Comparison of ENCODE assay signal across 8 mouse cellular contexts in the genomic region with DNA sequence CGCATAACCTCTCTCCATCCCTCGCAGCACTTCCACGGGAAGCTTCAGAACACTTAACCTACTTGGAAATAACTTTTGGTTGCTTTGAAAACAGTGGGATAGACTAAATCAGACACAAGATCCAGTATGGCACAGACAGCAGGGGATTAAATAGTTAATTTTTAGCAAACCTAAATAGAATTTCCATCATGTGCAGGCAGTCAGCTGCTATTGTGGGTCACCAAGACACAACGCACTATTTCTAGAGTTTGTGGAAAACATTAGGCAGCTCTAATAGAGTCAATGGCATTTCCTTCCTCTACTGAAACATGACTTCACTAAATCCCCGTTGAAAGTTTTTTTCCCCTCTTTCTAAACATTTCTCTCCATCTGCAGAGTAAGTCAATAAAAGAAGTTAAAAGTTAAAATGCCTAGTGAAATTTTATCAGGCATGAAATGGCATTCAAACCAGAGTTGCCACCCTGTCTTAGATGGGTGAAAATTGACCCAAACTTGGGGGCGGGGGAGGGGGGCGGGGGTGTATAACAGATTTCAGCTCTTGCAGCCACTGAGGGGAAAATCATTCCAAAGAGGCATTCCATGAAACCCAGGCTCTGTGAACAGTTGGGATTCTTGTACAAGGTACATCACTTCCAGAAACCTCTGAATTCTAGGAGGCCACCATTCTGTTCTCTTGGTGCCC.
A peak's percentile ranks its signal among the peaks of the same experiment; 100 is the strongest.
DNase-seq lines count a peak whose midpoint lies in the region; ATAC-seq and TF ChIP-seq lines count a peak whose summit lies in the region.
"Not testable (repeated sequence)": the region's sequence is repeated elsewhere in the genome, so short reads cannot be mapped to it uniquely, and the experiment has no call there.

No protein-coding gene starts in this region.

- H3K27me3 ChIP-seq in Patski; embryonic facial prominence, embryonic 15.5 days; heart, embryonic 14.5 days (ENCODE audit: control insufficient read depth, insufficient read depth, low read length); liver, embryonic 13.5 days; megakaryocyte, embryonic 14.5 days (replicated peaks); stomach, postnatal 0 days (ENCODE audit: control insufficient read depth, insufficient read depth, low read length): not testable (repeated sequence)

- CTCF ChIA-PET in Patski (lab: Charles Lee), result interaction anchor here (1.1 kb wide), 1 partner anchor 14 kb away, joined by 4 read pairs; no protein-coding TSS in a partner anchor

- in situ Hi-C loops in Patski (cut with MboI; ENCODE audit: low pct_unique_long_range_greater_than_20kb), result not testable (repeated sequence)

- peak; percentile 85 for ATAC-seq in Patski
- not testable (repeated sequence) for ATAC-seq in embryonic facial prominence, embryonic 15.5 days (ENCODE audit: insufficient number of reproducible peaks, low FRiP score, low TSS enrichment, low read depth); liver, embryonic 13.5 days (ENCODE audit: low read depth)
- ATAC-seq in heart, embryonic 14.5 days (ENCODE audit: insufficient number of reproducible peaks, insufficient read depth, low FRiP score, low read depth), result peak; percentile 61
- peak; percentile 49; the same call in 1 of the 2 replicates for ATAC-seq in stomach, postnatal 0 days (ENCODE audit: low FRiP score, low TSS enrichment)

- TF ChIP-seq CTCF in Patski (IDR thresholded peaks at IDR 0.05); stomach, postnatal 0 days (IDR thresholded peaks at IDR 0.05; ENCODE audit: low read depth): not testable (repeated sequence)

- not testable (repeated sequence) for TF ChIP-seq EP300 in stomach, postnatal 0 days (optimal IDR thresholded peaks at IDR 0.05)

- peaks cover 12% of the 10 kb centered on the region for H3K4me1 ChIP-seq in embryonic facial prominence, embryonic 15.5 days
- peaks cover 5 to 14% of the 10 kb centered on the region in 2 experiments for H3K4me1 ChIP-seq in heart, embryonic 14.5 days (ENCODE audit: control insufficient read depth in 2 of 2, insufficient read depth in 2 of 2, low read length in 2 of 2)
- peaks cover 19% of the 10 kb centered on the region for H3K4me1 ChIP-seq in liver, embryonic 13.5 days (replicated peaks)
- peaks cover 20% of the 10 kb centered on the region for H3K4me1 ChIP-seq in megakaryocyte, embryonic 14.5 days
- not testable (repeated sequence) for H3K4me1 ChIP-seq in stomach, postnatal 0 days (replicated peaks; ENCODE audit: control insufficient read depth, insufficient read depth)

- H3K9ac ChIP-seq in embryonic facial prominence, embryonic 15.5 days; liver, embryonic 13.5 days; stomach, postnatal 0 days (ENCODE audit: low read length): not testable (repeated sequence)
- peak overlapping the region; percentile 60; the same call in 1 of the 2 replicates for H3K9ac ChIP-seq in heart, embryonic 14.5 days (ENCODE audit: low read length)

- not testable (repeated sequence) for H3K36me3 ChIP-seq in embryonic facial prominence, embryonic 15.5 days; heart, embryonic 14.5 days (ENCODE audit: control insufficient read depth, insufficient read depth, low read length); liver, embryonic 13.5 days; megakaryocyte, embryonic 14.5 days (replicated peaks; ENCODE audit: low read length); stomach, postnatal 0 days (ENCODE audit: control insufficient read depth, insufficient read depth, low read length)

- 44% methylated on average over 7 of the region's 7 CpGs for WGBS in embryonic facial prominence, embryonic 15.5 days
- 29% methylated on average over 7 of the region's 7 CpGs for WGBS in heart, embryonic 14.5 days
- 24% methylated on average over 7 of the region's 7 CpGs for WGBS in liver, embryonic 13.5 days (ENCODE audit: insufficient replicate concordance)
- 32% methylated on average over 7 of the region's 7 CpGs for WGBS in stomach, postnatal 0 days

- H3K9me3 ChIP-seq in embryonic facial prominence, embryonic 15.5 days (replicated peaks); heart, embryonic 14.5 days (ENCODE audit: control insufficient read depth, low read length); liver, embryonic 13.5 days (replicated peaks); megakaryocyte, embryonic 14.5 days; stomach, postnatal 0 days (ENCODE audit: control insufficient read depth, low read length): not testable (repeated sequence)

- H3K27ac ChIP-seq in embryonic facial prominence, embryonic 15.5 days (replicated peaks), result peak overlapping the region; percentile 25
- peak overlapping the region; percentile 45 to 66 for H3K27ac ChIP-seq in heart, embryonic 14.5 days (replicated peaks in 1 of 2; ENCODE audit: control insufficient read depth in 1 of 2, insufficient read depth in 1 of 2, low read depth in 2 of 2, low read length in 2 of 2)
- not testable (repeated sequence) for H3K27ac ChIP-seq in liver, embryonic 13.5 days
- H3K27ac ChIP-seq in stomach, postnatal 0 days (replicated peaks), result peak overlapping the region; percentile 67

- peak; percentile 83 for DNase-seq in Patski (ENCODE audit: low read depth, low spot score)
- DNase-seq in kidney, adult 11 months, result peak; percentile 40
- peak; percentile 36 for DNase-seq in kidney, postnatal 14 days
- DNase-seq in liver, embryonic 13.5 days; stomach, postnatal 0 days (ENCODE audit: low spot score): not testable (repeated sequence)

- not testable (repeated sequence) for H3K4me3 ChIP-seq in embryonic facial prominence, embryonic 15.5 days (replicated peaks); heart, embryonic 14.5 days (ENCODE audit: control insufficient read depth in 1 of 2, insufficient read depth in 1 of 2, low read depth in 1 of 2, low read length in 2 of 2); liver, embryonic 13.5 days (replicated peaks); stomach, postnatal 0 days (ENCODE audit: low read depth, low read length)
- H3K4me3 ChIP-seq in megakaryocyte, embryonic 14.5 days (replicated peaks), result peak overlapping the region; percentile 84

- peak overlapping the region; percentile 1; the same call in 1 of the 2 replicates for H3K4me2 ChIP-seq in embryonic facial prominence, embryonic 15.5 days (replicated peaks)
- peak overlapping the region; percentile 38 for H3K4me2 ChIP-seq in heart, embryonic 14.5 days (ENCODE audit: low read length)
- peak overlapping the region; percentile 33 for H3K4me2 ChIP-seq in liver, embryonic 13.5 days
- not testable (repeated sequence) for H3K4me2 ChIP-seq in stomach, postnatal 0 days (replicated peaks; ENCODE audit: low read depth)

- POLR2A ChIA-PET in Patski (lab: Charles Lee), result not testable (repeated sequence)
